Mouse (Mus musculus) liver, embryonic 12.5 days (tissue): Measurements from ENCODE around the gene Sult1b1. TPM values are rescaled to one million over a fixed set of nuclear protein-coding genes. Genes with fewer than 3 reads are reported as not detected.

Experiments used
- ATAC-seq: fragments of 200-750 bp; cut with Nextera tagmentation; 2 replicates; pipeline ENCODE4 v1.8.0; 2017; ENCODE audit warnings: moderate number of reproducible peaks, mild to moderate bottlenecking, moderate library complexity
- H3K27ac ChIP-seq: fragments of 300-500 bp; sonication (generic); 2 replicates; pipeline ENCODE4 v1.5.1; 2016; ENCODE audit warnings: mild to moderate bottlenecking
- H3K27me3 ChIP-seq: fragments of 300-500 bp; sonication (generic); replicated peaks from 2 replicates; pipeline ENCODE4 v1.6.1; 2016; ENCODE audit warnings: mild to moderate bottlenecking, moderate library complexity
- H3K36me3 ChIP-seq: fragments of 300-500 bp; sonication (generic); 2 replicates; pipeline ENCODE4 v1.6.1; 2016; ENCODE audit warnings: mild to moderate bottlenecking, moderate library complexity
- H3K4me1 ChIP-seq: fragments of 300-500 bp; sonication (generic); 2 replicates; pipeline ENCODE4 v1.6.1; 2016
- H3K4me2 ChIP-seq: fragments of 300-500 bp; sonication (generic); 2 replicates; pipeline ENCODE4 v1.6.1; 2016; ENCODE audit warnings: mild to moderate bottlenecking, moderate library complexity
- H3K4me3 ChIP-seq: fragments of 300-500 bp; sonication (generic); 2 replicates; pipeline ENCODE4 v1.5.1; 2016; ENCODE audit warnings: mild to moderate bottlenecking, moderate library complexity
- H3K9ac ChIP-seq: fragments of 300-500 bp; sonication (generic); 2 replicates; pipeline ENCODE4 v1.6.1; 2016; ENCODE audit warnings: mild to moderate bottlenecking, moderate library complexity
- H3K9me3 ChIP-seq: fragments of 300-500 bp; sonication (generic); replicated peaks from 2 replicates; pipeline ENCODE4 v1.6.1; 2016; ENCODE audit warnings: mild to moderate bottlenecking, moderate library complexity
- WGBS: fragments of 180-500 bp; shearing (Covaris S2); methylation state at CpG from one replicate; pipeline ENCODE4 v1.1.7; 2016; ENCODE audit not compliant: insufficient replicate concordance; 5-methylcytosine and 5-hydroxymethylcytosine counted together
- polyA plus RNA-seq: library from polyadenylated mRNA; unstranded; fragments of >200 nt; fragmentation: Nextera tagmentation; extraction: Ambion mirVana; gene quantifications from 2 replicates; pipeline ENCODE4 v1.2.1, GENCODE M21; 2016

Gene Sult1b1
- 0.48 and 0.64 TPM in 2 replicates for polyA plus RNA-seq

DNA sequence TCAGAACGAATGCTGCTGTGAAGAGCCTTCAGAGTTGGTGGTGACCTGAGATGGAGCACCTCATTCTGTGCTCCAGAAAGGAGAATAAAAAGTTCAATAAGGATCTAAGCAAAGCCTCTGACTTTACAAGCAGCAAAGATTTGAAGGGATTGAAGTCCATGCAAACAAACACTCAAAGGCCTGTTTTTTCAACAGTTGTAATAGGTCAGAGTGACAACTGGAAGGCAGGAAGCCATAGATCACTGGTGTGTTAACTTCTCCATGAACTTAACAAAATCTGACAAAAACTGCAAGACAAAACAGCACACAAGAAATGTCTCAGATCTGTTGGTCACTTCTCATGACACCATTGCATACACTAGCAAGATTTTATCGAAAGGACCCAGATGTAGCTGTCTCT, at the start of gene Sult1b1:
Gene Sult1b1, minus strand, starts transcription at position 85 of the 400 bp plus-strand sequence.
- WGBS = 83% methylated on average over 2 of the region's 2 CpGs
- H3K36me3 ChIP-seq = no peaks in the 10 kb centered on the region
- no peak within 1 kb of the TSS for H3K4me2 ChIP-seq
- no peak within 1 kb of the TSS for H3K27ac ChIP-seq
- H3K4me3 ChIP-seq = no peak within 1 kb of the TSS
- no peaks in the 10 kb centered on the region for H3K27me3 ChIP-seq
- no peaks in the 10 kb centered on the region for H3K4me1 ChIP-seq
- H3K9me3 ChIP-seq = no peaks in the 10 kb centered on the region
- ATAC-seq = no peak
- no peak within 1 kb of the TSS for H3K9ac ChIP-seq

DNA sequence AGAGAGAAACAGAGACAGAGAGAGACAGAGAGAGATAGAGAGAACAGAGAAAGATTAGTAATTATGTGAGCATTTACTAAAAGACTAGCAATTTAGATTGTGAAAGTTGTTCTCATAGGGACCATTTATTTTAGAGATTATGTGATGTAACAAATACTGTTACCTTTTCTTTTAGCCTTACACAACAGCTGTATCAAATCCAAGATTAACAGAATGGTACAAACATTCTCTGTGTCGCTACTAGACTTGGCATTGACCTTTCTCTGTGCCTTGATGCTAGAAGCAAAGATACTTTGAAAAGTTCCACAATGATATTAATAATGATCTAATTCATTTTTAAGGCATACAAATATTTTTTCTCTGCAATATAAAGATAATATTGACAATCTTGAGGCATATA, 42.4 kb upstream of the Sult1b1 start:
- Histone ChIP-seq H3K4me3 (no peak overlapping the region), H3K27ac (no peak overlapping the region), H3K4me1 (no peaks in the 10 kb centered on the region), H3K36me3 (no peaks in the 10 kb centered on the region), H3K9me3 (no peaks in the 10 kb centered on the region), H3K9ac (no peak overlapping the region), H3K4me2 (no peak overlapping the region), H3K27me3 (no peaks in the 10 kb centered on the region)
- no peak for ATAC-seq
- 60% methylated on average over 1 of the region's 1 CpGs for WGBS

DNA sequence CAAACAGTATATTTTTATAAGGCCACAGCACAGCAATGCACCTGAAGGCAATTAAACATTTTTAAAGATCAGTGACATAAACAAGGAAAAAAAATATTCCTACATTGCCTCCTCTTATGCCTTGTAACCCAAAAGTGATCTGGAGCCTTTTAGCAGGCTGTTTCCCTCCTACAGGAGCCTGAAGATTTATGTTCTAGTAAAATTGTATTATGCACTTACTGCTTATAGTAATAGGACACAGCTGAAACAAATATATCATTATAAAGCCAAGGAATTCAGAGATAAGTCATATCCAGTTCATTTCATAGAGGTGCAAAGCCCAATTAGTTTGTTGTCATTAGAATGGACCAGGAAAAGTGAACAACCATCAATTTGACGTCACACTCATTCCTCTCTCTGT, 36.2 kb upstream of the Sult1b1 start:
- Histone ChIP-seq H3K9me3 (no peaks in the 10 kb centered on the region), H3K4me3 (no peak overlapping the region), H3K4me2 (no peak overlapping the region), H3K27ac (no peak overlapping the region), H3K9ac (no peak overlapping the region), H3K4me1 (no peaks in the 10 kb centered on the region), H3K36me3 (no peaks in the 10 kb centered on the region), H3K27me3 (no peaks in the 10 kb centered on the region)
- 56% methylated on average over 1 of the region's 1 CpGs for WGBS
- ATAC-seq = no peak

DNA sequence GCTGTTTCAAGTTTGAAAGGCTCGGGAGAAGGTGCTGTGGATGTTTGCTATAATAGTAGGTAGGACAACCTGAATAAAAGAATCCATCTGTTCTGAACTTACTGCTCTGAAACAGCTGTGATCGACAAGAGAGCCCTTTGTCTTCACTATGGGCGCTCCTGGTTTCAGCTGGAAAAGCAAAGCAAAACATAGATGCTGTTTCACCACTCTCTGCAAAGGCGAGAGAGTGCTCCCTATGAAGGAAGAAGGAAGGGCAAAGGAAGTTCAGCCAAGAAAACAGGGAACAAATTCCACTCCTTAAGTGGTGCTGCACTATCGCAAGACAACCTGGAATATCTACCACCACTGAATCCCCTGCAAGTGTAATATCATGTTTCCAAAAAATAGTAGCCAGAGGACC, 35.5 kb upstream of the Sult1b1 start:
- Histone ChIP-seq H3K4me2 (no peak overlapping the region), H3K4me1 (no peaks in the 10 kb centered on the region), H3K27me3 (no peaks in the 10 kb centered on the region), H3K27ac (no peak overlapping the region), H3K36me3 (no peaks in the 10 kb centered on the region), H3K4me3 (no peak overlapping the region), H3K9me3 (no peaks in the 10 kb centered on the region), H3K9ac (no peak overlapping the region)
- ATAC-seq = no peak
- 55% methylated on average over 5 of the region's 5 CpGs for WGBS

DNA sequence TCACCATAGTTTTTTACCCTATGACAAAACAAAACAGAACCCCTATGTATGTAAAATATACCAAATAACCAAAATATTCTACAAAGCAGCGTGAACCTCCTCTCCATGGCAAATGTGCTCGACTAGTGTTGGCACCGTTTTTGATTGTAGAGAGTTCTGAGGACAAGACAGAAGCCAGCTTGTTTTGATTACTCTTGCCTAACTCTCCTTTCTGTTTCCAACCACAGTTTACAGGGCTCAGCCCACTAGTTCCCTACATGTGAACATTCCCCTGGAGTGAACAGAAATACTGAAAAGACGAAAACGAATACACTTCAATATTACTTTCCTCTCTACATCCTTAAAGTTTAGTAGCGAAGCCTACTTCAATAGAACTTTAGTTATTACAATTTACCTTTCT, 34.8 kb upstream of the Sult1b1 start:
- Histone ChIP-seq H3K4me1 (no peaks in the 10 kb centered on the region), H3K27me3 (no peaks in the 10 kb centered on the region), H3K36me3 (no peaks in the 10 kb centered on the region), H3K27ac (no peak overlapping the region), H3K9ac (no peak overlapping the region), H3K4me3 (no peak overlapping the region), H3K9me3 (no peaks in the 10 kb centered on the region), H3K4me2 (no peak overlapping the region)
- WGBS = 74% methylated on average over 6 of the region's 6 CpGs
- no peak for ATAC-seq

DNA sequence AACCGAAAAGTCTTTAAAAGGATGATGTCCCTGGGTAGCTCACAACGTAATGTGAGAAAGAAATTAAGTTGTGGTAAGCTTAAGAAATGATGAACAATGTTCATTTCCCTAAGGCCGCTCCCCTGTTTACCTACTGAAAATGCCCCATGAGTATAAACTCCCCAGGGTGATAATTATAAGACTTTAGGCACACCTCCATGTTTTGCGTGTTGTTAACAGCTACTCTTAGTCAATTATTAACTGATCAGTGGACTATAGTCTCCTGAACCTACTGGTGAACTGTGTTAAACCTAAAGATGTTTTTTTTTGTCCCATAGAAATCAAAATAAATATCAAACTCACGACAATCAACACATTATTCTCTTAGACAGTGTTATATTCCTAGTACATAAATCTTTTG, 30.9 kb upstream of the Sult1b1 start, which contains the start of gene Sult1d1:
Gene Sult1d1, minus strand, starts transcription at position 183 of the 400 bp plus-strand sequence.
- H3K4me1 ChIP-seq = no peaks in the 10 kb centered on the region
- no peak within 1 kb of the TSS for H3K4me3 ChIP-seq
- no peaks in the 10 kb centered on the region for H3K9me3 ChIP-seq
- no peaks in the 10 kb centered on the region for H3K27me3 ChIP-seq
- ATAC-seq = no peak
- no peak within 1 kb of the TSS for H3K27ac ChIP-seq
- no peak within 1 kb of the TSS for H3K9ac ChIP-seq
- H3K36me3 ChIP-seq = no peaks in the 10 kb centered on the region
- H3K4me2 ChIP-seq = no peak within 1 kb of the TSS
- 64% methylated on average over 5 of the region's 5 CpGs for WGBS

DNA sequence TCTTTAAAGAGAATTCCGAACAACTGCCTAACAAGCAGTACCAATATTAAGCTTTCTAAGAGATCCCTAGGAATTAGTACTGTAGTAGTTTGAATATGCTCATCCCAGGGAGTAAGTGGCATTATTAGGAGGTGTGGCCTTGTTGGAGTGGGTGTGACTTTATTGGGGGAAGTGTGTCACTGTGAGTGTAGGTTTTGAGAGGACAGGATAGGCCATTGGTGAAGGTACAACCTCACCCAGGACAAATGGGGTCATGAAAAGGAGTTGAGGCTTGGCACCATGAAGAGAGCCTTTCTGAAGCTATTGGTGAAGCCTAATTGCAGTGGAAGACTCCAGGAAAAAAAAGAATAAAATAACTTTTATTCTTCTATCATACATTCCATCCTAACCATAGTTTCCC, 29.3 kb upstream of the Sult1b1 start:
- no peaks in the 10 kb centered on the region for H3K9me3 ChIP-seq
- WGBS = 48% methylated on average over 1 of the region's 1 CpGs
- no peak overlapping the region for H3K27ac ChIP-seq
- ATAC-seq = no peak
- H3K4me3 ChIP-seq = no peak overlapping the region
- H3K36me3 ChIP-seq = no peaks in the 10 kb centered on the region
- no peaks in the 10 kb centered on the region for H3K4me1 ChIP-seq
- no peaks in the 10 kb centered on the region for H3K27me3 ChIP-seq
- H3K9ac ChIP-seq = no peak overlapping the region
- H3K4me2 ChIP-seq = no peak overlapping the region

DNA sequence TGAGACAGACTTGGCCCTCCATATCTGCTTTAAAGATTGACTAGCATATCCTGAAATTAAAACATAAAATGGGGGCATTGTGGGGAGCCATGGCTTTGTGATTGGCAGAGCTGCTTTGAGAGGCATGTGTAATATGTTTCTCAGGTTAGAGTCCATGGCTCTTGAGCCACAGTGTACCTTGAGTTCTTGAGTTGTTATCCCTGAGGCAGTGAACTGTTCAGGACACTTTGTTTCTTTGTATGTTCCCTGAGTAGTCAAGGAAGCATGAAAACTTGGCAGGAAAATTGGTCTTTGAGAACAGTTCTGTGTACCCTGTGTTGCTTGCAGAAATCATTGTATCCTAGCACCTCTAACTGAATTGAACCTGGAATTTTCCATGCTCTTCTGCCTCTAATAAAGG, 25.0 kb upstream of the Sult1b1 start:
- no peak overlapping the region for H3K27ac ChIP-seq
- H3K4me2 ChIP-seq = no peak overlapping the region
- H3K9ac ChIP-seq = no peak overlapping the region
- ATAC-seq = no peak
- H3K4me3 ChIP-seq = no peak overlapping the region
- H3K9me3 ChIP-seq = no peaks in the 10 kb centered on the region
- no peaks in the 10 kb centered on the region for H3K27me3 ChIP-seq
- H3K36me3 ChIP-seq = no peaks in the 10 kb centered on the region
- H3K4me1 ChIP-seq = no peaks in the 10 kb centered on the region

DNA sequence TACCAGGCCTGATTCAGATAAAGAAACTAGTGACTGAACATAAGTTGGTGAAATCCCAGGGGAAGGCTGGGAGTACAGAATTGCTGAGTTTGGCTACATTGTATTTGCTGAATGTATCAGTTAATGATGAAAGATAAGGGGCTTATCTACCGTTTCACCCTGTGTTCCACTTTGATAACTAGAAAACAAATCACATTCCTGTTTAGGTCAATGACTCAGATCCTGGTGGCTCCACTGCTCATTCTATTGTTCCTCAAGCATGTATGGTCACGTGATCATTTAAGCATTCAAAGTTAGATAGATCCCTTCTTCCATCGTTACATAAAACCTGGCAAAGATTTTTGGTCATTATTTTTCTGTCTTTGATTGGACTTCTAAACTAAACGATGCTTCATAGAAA, 24.5 kb upstream of the Sult1b1 start:
- WGBS = 45% methylated on average over 4 of the region's 4 CpGs
- no peak overlapping the region for H3K27ac ChIP-seq
- ATAC-seq = no peak

DNA sequence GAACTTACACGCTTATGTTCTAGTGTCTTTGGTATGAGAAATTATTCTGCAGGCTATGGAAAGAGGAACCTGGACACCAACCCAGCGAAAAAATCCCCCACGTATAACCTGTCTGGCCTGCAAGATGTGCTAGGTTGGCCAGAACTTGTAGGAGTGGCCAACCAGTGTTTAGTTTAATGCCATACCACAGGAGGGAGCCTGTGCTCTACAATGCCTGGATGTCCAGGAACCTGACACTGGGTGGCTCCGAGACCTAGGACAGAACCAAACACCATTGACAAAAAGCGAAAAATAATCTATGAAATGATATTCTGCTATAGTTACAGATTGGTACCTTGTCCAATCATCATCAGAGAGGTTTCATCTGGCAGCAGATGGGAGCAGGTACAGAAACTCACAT, 22.1 kb upstream of the Sult1b1 start:
- no peak for ATAC-seq
- H3K9ac ChIP-seq = no peak overlapping the region
- H3K27ac ChIP-seq = no peak overlapping the region
- no peaks in the 10 kb centered on the region for H3K36me3 ChIP-seq
- no peak overlapping the region for H3K4me3 ChIP-seq
- no peak overlapping the region for H3K4me2 ChIP-seq
- H3K27me3 ChIP-seq = no peaks in the 10 kb centered on the region
- H3K9me3 ChIP-seq = no peaks in the 10 kb centered on the region
- 50% methylated on average over 5 of the region's 5 CpGs for WGBS
- H3K4me1 ChIP-seq = no peaks in the 10 kb centered on the region

More for the DNA sequence above, 24.5 kb upstream of the Sult1b1 start:
- no peak overlapping the region for H3K4me2 ChIP-seq
- no peak overlapping the region for H3K4me3 ChIP-seq
- no peaks in the 10 kb centered on the region for H3K27me3 ChIP-seq
- H3K4me1 ChIP-seq = no peaks in the 10 kb centered on the region
- H3K9ac ChIP-seq = no peak overlapping the region
- no peaks in the 10 kb centered on the region for H3K36me3 ChIP-seq
- H3K9me3 ChIP-seq = no peaks in the 10 kb centered on the region

DNA sequence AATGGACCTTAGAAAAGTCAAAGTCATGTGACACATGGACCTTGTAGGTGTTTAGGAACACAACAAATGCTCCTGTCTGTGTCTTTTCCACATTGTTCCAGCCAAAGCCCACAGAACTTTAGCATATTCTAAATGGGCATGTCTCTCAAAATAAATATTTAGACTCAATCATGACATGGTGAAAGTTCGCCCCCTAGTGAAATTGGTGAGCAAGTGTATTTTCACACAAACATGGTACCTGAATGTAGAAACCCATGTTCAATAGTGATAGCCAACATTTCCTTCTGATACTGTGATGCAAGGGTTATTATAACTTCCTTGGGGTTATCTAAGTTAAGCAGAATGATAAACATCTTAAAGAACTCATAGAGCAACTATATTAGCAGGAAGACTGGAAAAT, 12.9 kb upstream of the Sult1b1 start:
- H3K4me2 ChIP-seq = no peak overlapping the region
- WGBS = 23% methylated on average over 1 of the region's 1 CpGs

DNA sequence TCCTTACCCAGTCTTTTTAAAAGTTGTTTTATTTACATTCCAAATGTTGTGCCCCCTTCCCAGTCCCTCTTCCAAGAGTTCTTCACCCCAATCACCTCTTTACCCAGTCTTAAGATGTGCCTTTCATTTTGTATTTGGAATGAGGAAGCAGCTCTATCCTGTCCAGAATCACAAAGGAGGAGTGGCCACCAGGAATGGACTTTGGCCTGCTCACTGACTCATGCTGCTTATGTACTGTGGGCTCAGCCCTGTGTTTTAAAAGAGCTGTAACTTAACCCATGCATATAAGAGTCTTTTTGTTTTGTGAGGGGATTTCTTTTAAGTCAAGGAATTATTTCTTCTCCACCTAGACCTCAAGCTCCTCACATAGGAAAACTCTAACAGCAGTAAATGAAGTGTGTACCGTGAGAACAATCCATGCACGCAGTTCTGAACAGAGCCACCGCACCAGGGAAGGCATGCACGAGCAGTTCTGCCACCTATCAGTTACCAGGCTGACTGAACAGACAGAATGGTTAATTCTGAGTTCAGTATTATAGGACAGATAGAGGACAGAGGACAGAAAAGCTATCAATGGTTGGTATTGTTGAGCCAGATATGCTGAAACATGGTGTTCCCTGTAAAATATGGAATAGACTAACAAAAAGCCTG, 1.9 kb downstream of the Sult1b1 start:
- Histone ChIP-seq H3K9ac (no peak overlapping the region), H3K36me3 (no peaks in the 10 kb centered on the region), H3K27me3 (no peaks in the 10 kb centered on the region), H3K27ac (0 out of 2 replicates have a peak overlapping the region, but pooled peaks have one; percentile 41), H3K4me2 (no peak overlapping the region), H3K4me1 (no peaks in the 10 kb centered on the region), H3K4me3 (no peak overlapping the region), H3K9me3 (no peaks in the 10 kb centered on the region)
- 69% methylated on average over 4 of the region's 4 CpGs for WGBS
- peak; percentile 54; the same call in 1 of the 2 replicates for ATAC-seq

More for the DNA sequence above, 12.9 kb upstream of the Sult1b1 start:
- Histone ChIP-seq H3K36me3 (no peaks in the 10 kb centered on the region), H3K27ac (no peak overlapping the region), H3K4me3 (no peak overlapping the region), H3K9ac (no peak overlapping the region), H3K4me1 (no peaks in the 10 kb centered on the region), H3K27me3 (no peaks in the 10 kb centered on the region), H3K9me3 (no peaks in the 10 kb centered on the region)
- no peak for ATAC-seq

DNA sequence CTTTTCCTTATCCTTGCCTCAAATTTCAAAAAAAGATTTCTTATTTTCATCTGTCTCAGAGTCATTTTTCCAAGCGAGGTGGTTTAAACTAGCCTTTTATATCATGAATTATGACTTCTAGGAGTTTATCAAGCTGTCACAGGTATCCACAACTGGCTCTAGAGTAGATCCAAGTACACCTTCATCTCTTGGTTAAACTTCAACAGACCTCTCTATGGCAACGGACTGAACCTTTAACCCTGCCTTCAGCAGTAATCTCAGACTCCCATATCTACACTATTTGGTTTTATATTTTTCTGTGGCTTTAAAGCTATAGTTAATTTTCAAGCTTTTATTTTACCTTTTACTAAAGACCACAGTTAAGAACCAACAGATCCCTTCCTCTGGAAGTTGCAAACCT, 5.7 kb downstream of the Sult1b1 start:
- Histone ChIP-seq H3K4me3 (no peak overlapping the region), H3K36me3 (no peaks in the 10 kb centered on the region), H3K27ac (no peak overlapping the region), H3K4me2 (no peak overlapping the region), H3K27me3 (no peaks in the 10 kb centered on the region), H3K9ac (no peak overlapping the region), H3K9me3 (no peaks in the 10 kb centered on the region), H3K4me1 (no peaks in the 10 kb centered on the region)
- ATAC-seq = peak; percentile 70
- WGBS = 50% methylated on average over 2 of the region's 2 CpGs
